Mouse (Mus musculus) thymus, adult 2 months (tissue): ENCODE results near the gene Psmg4.

Experiments
- CTCF ChIP-seq: fragments of 200-500 bp; IDR thresholded peaks from 2 replicates; pipeline ENCODE4 v1.5.1; 2012; ENCODE audit warnings: mild to moderate bottlenecking, control low read depth, low read length, moderate library complexity, borderline replicate concordance; ENCODE audit not compliant: control insufficient read depth, poor library complexity, insufficient read depth; ENCODE audit errors: extremely low read depth
- POLR2A ChIP-seq: fragments of 200-500 bp; IDR thresholded peaks from 2 replicates; pipeline ENCODE4 v1.6.1; 2012; ENCODE audit warnings: mild to moderate bottlenecking, low read length, control low read depth, moderate library complexity; ENCODE audit not compliant: control insufficient read depth, poor library complexity, insufficient read depth; ENCODE audit errors: extremely low read depth

DNA sequence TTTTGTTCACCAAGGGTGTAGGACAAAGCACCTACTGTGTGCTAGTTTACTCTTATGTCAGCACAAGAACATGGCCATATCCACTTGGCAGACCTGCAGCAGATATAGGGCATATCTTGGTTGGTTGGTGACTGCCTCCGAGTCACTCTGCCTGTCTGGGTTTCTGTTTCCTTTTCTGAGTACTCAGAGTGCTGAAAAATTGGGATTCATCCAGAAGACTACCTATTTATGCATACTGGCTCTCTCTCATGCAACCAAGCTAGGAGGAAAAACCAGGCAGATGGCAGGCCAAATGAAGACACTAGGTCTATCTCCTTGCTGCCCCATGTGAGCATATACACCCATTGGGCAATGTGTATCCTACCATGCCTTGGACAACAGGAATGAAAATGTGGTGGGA is 32.9 kb downstream of the Psmg4 start:
- no peak for TF ChIP-seq CTCF
- TF ChIP-seq POLR2A = no peak
